In the genomic region with DNA sequence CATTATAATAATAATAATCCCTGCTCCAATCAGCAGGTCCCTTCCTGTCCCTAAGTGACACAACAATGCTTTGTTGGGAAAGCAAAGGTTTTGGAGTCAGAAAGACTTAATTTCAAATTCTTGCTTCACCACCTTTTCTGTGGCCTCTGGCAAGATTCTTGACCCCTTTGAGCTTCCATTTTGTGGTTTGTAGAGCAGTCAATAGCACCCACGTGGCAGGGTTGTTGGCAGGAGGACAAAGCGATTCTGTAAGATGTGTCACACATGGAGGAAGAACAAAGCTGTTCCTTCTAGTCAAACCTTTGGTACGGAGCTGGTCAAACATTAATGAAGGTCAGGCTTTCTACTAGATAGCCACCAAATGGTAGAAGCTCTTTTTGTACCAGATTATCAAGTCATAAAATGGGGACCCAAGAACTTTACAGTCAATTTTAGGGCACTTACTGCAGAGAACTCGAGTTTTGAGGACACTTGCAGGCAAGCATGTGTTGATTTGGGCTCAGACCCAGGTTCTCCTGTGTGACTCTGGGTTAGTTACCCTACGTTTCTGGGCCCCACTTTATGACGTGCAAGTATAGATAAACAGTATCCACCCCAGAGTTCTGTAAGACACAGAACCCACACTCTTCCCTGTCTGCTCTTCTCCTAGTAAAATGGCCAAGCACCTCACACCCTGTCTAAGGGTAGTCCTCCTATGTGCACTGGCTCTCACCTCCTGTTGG, we compare ENCODE assay signal across 10 mouse cellular contexts. TPM values are rescaled to one million over a fixed set of nuclear protein-coding genes. Genes with fewer than 3 reads are reported as not detected.
DNase-seq lines count a peak whose midpoint lies in the region; ATAC-seq lines count a peak whose summit lies in the region.
"Had no signal": no experiment of that assay in that cellular context is flagged by ENCODE, and none has a peak within 500 bp of the region (broad histone marks: within the 10 kb centered on the region; RNA-seq: fewer than 3 reads in every experiment).

No protein-coding gene starts in this region.

- no peak overlapping the region for H3K9ac ChIP-seq in embryonic facial prominence, embryonic 14.5 days (ENCODE audit: low read depth, low read length)
- no peak overlapping the region for H3K9ac ChIP-seq in heart, embryonic 11.5 days (ENCODE audit: low read depth, low read length)
- H3K9ac ChIP-seq: forebrain, postnatal 0 days; heart, embryonic 15.5 days had no signal

- DNase-seq in embryonic facial prominence, embryonic 14.5 days (ENCODE audit: low spot score): peak; percentile 27
- no peak for DNase-seq in embryonic facial prominence, embryonic 10.5 days (ENCODE audit: low spot score)
- DNase-seq in Muller cell, postnatal 12 days (ENCODE audit: inconsistent ontology term): peak; percentile 94
- peak; percentile 84 to 86 for DNase-seq in kidney, adult 8-10 months
- DNase-seq in lung, postnatal 36 days: peak; percentile 89
- DNase-seq in cerebellum, adult 9-10 months: no peak
- DNase-seq: forebrain, postnatal 0 days had no signal

- H3K27ac ChIP-seq in embryonic facial prominence, embryonic 14.5 days (replicated peaks; ENCODE audit: low read depth, low read length): no peak overlapping the region
- H3K27ac ChIP-seq in embryonic facial prominence, embryonic 10.5 days (replicated peaks): no peak overlapping the region
- no peak overlapping the region for H3K27ac ChIP-seq in heart, embryonic 11.5 days (ENCODE audit: low read depth, low read length)
- H3K27ac ChIP-seq: heart, embryonic 15.5 days had no signal

- H3K27me3 ChIP-seq in embryonic facial prominence, embryonic 14.5 days (replicated peaks; ENCODE audit: control insufficient read depth, insufficient read depth, low read length): no peaks in the 10 kb centered on the region
- no peaks in the 10 kb centered on the region for H3K27me3 ChIP-seq in embryonic facial prominence, embryonic 10.5 days (replicated peaks; ENCODE audit: low read depth, poor library complexity, severe bottlenecking)
- no peaks in the 10 kb centered on the region for H3K27me3 ChIP-seq in heart, embryonic 11.5 days (ENCODE audit: control insufficient read depth, insufficient read depth, low read length)
- H3K27me3 ChIP-seq: heart, embryonic 15.5 days had no signal

- no peaks in the 10 kb centered on the region for H3K36me3 ChIP-seq in embryonic facial prominence, embryonic 14.5 days (ENCODE audit: control insufficient read depth, insufficient read depth, low read length)
- no peaks in the 10 kb centered on the region for H3K36me3 ChIP-seq in embryonic facial prominence, embryonic 10.5 days (replicated peaks)
- no peaks in the 10 kb centered on the region for H3K36me3 ChIP-seq in heart, embryonic 11.5 days (ENCODE audit: control insufficient read depth, insufficient read depth, low read length)
- H3K36me3 ChIP-seq: heart, embryonic 15.5 days had no signal

- no peaks in the 10 kb centered on the region for H3K4me1 ChIP-seq in embryonic facial prominence, embryonic 14.5 days (ENCODE audit: control insufficient read depth, insufficient read depth, low read length)
- no peaks in the 10 kb centered on the region for H3K4me1 ChIP-seq in embryonic facial prominence, embryonic 10.5 days
- H3K4me1 ChIP-seq in heart, embryonic 11.5 days (ENCODE audit: control insufficient read depth, insufficient read depth, low read length): no peaks in the 10 kb centered on the region
- H3K4me1 ChIP-seq: heart, embryonic 15.5 days had no signal

- ATAC-seq in embryonic facial prominence, embryonic 14.5 days (ENCODE audit: low read depth): no peak
- no peak for ATAC-seq in heart, embryonic 11.5 days (replicated peaks; ENCODE audit: insufficient number of reproducible peaks, low FRiP score, low TSS enrichment)
- no peak for ATAC-seq in activated CD4-positive, CD25-positive, alpha-beta regulatory T cell, adult 4 months
- ATAC-seq: forebrain, postnatal 0 days had no signal

- no peak overlapping the region for H3K4me2 ChIP-seq in embryonic facial prominence, embryonic 14.5 days (ENCODE audit: low read depth, low read length)
- no peak overlapping the region for H3K4me2 ChIP-seq in heart, embryonic 11.5 days
- H3K4me2 ChIP-seq: heart, embryonic 15.5 days had no signal

- WGBS in embryonic facial prominence, embryonic 14.5 days: 69% methylated on average over 6 of the region's 6 CpGs
- 75% methylated on average over 6 of the region's 6 CpGs for WGBS in embryonic facial prominence, embryonic 10.5 days
- 67% methylated on average over 6 of the region's 6 CpGs for WGBS in heart, embryonic 11.5 days (ENCODE audit: insufficient replicate concordance)

- no peaks in the 10 kb centered on the region for H3K9me3 ChIP-seq in embryonic facial prominence, embryonic 14.5 days (ENCODE audit: control insufficient read depth, low read length)
- no peaks in the 10 kb centered on the region for H3K9me3 ChIP-seq in embryonic facial prominence, embryonic 10.5 days
- no peaks in the 10 kb centered on the region for H3K9me3 ChIP-seq in heart, embryonic 11.5 days (replicated peaks; ENCODE audit: control insufficient read depth, low read length)
- H3K9me3 ChIP-seq: heart, embryonic 15.5 days had no signal

- H3K4me3 ChIP-seq in embryonic facial prominence, embryonic 14.5 days (ENCODE audit: low read depth, low read length): no peak overlapping the region
- H3K4me3 ChIP-seq in embryonic facial prominence, embryonic 10.5 days: no peak overlapping the region
- no peak overlapping the region for H3K4me3 ChIP-seq in heart, embryonic 11.5 days (ENCODE audit: low read depth, low read length)
- H3K4me3 ChIP-seq: heart, embryonic 15.5 days had no signal

RNA-seq across cellular contexts. Expression of a gene that starts 24.6 kb away (rescaled TPM):
- polyA plus RNA-seq in embryonic facial prominence, embryonic 14.5 days (2014; fragmentation: Nextera tagmentation; extraction: Ambion mirVana): 687 and 752 TPM in 2 replicates
- 118 and 146 TPM in 2 replicates for polyA plus RNA-seq in embryonic facial prominence, embryonic 10.5 days (2016; fragmentation: Nextera tagmentation; extraction: Ambion mirVana)
- polyA plus RNA-seq in heart, embryonic 11.5 days (2014; fragmentation: Nextera tagmentation; extraction: Ambion mirVana): 216 and 222 TPM in 2 replicates
- 1,000 to 10,000 TPM; 1,196 to 1,341 TPM for polyA plus RNA-seq in activated CD4-positive, CD25-positive, alpha-beta regulatory T cell, adult 4 months (2017; shearing (Covaris generic))

RNA-seq across cellular contexts. Expression of a gene that starts 59.2 kb away (rescaled TPM):
- polyA plus RNA-seq in embryonic facial prominence, embryonic 14.5 days (2014; fragmentation: Nextera tagmentation; extraction: Ambion mirVana): 1,533 and 1,735 TPM in 2 replicates
- polyA plus RNA-seq in embryonic facial prominence, embryonic 10.5 days (2016; fragmentation: Nextera tagmentation; extraction: Ambion mirVana): 351 and 395 TPM in 2 replicates
- polyA plus RNA-seq in heart, embryonic 11.5 days (2014; fragmentation: Nextera tagmentation; extraction: Ambion mirVana): 733 and 790 TPM in 2 replicates
- 1,000 to 10,000 TPM; 1,103 to 1,136 TPM for polyA plus RNA-seq in activated CD4-positive, CD25-positive, alpha-beta regulatory T cell, adult 4 months (2017; shearing (Covaris generic))

Comparison
In these comparisons a context has a peak if more than half of its experiments do, and no peak if none do; other contexts are left out.
1. DNase-seq: peak in embryonic facial prominence, embryonic 14.5 days (single experiment), Muller cell, postnatal 12 days (single experiment), kidney, adult 8-10 months (2 of 2) and lung, postnatal 36 days (single experiment); none in embryonic facial prominence, embryonic 10.5 days (single experiment) and cerebellum, adult 9-10 months (single experiment).